Mouse (Mus musculus): ENCODE data around the gene Crygs.
"Not testable (repeated sequence)": the region's sequence is repeated elsewhere in the genome, so short reads cannot be mapped to it uniquely, and the experiment has no call there.

Crygs gene

DNA sequence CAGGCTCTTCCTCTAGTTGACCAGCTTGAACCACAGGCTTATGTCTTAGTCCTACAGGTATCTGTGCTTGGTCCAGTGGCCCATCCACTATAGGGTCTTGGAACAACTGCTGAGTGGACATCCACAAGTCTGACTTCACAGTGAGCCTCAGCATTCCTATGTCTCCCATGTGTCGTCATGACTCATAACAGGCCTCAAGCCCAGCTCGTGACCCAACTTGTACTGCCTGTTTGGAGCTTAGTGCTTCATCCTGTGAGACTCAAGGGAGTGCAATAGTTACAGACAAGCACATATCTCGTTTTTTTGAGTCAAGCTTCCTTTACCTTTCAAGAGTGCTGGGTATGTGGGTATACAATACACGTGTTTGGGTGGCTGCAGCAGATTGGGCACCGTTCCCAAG is 28.7 kb downstream of the Crygs start:
- DNase-seq: no peak

DNA sequence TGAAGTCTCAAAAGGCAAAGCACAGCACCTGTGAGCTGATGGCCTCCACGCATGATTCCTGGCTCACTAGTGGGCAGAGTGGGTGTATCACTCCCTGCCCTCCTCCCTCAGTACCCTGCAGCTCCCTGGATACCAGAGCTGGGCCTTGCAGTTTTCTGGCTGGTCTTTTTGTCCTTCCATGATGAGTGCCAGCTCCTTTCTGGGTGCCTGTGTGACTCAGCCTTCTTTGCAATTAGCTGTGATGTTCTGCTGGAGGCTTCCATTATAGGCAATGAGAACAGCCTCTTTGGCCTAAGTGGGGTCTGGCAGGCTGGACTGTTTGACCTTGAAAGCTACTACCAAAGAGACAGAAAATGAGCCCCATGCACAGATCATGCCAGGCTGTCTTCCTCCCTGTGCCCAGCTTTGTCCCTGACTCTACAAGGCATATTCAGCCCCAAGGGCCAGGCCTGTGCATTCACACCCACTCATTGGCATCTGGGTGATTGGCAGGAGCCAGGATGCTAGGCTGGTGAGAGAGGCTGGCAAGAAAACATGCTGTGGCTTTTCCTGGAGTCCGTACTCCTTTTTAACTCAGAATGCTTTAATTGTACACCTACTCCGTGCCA is 32.0 kb downstream of the Crygs start:
- no peak for DNase-seq

DNA sequence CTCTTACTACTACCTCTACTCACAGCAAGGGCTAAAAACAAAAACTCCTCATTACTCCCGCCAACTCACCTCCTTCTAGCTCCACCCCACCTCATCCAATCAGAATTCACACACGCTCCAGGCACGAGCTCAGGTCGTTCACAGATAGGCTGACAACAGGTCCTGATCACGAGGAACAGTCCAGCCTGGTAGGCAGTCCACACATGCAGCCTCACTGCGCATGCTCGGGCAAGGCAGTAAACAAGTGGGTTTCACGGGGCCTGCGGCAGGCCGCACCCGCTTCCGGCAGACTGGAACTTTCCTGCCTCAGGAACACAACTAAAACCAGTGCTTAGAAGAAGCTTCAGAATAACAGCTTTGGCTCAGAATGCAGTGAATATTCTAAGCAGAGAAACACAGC is 33.1 kb downstream of the Crygs start:
- DNase-seq: not testable (repeated sequence)

DNA sequence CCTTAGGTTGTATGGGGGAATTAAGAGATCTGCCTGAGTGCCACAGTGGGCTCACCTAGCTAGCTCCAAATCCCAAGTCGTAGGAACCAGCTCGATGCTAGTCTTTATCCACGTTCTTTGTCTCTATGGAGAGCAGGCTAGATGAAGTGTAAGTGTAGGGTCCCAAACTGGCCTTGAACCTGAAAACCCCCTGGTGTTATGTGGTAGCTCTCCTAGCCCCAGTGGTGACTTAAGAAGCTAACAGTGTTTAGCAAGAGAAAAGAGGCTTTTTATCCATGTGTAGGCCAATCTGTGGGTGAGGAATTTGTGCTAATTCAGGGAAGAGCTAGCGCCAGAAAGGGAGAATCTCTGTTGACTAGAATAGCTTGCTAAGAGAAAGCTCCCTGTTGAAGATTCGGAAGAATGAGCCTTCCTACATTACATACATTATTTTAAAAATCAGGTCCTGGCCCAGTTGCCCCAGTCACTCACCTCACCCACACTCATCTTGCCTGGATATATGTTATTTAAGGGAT is 35.8 kb downstream of the Crygs start:
- DNase-seq: no peak

DNA sequence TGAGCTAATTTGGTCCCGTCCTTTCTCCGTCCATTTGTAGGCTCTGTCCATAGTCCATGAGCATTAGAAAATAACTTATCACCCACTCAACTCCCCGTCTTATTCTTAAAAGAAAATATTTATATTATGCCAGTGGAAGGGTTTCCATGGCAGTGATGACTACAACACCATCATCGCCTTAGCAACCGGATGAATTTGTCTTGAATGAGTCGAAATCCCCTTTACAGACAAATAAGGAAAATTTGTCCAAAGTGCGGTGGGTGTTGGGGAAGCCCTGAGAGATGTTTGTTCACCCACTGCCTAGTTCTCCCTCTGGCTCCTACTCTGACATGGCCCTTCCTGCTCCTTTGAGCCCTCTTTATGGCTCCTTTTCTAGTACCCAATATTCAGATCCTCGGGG is 42.7 kb downstream of the Crygs start:
- no peak for DNase-seq

DNA sequence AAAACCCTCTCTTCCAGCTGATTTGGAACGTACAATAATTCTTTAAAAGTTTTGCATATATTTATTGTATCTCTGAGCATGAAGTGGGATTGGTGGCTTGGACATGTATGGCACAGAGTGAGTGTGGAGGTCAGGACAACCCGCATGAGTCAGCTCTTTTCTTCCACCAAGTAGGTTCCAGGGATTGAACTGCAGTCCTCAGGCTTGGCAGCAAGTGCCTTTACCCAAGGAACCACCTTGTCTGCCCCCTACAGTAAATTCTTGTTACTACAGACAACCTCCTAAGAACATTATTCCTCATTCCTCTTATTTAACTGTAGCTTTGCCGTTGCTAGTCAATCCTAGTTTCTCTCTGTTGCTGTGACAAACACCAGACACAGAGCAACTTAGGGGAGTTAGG is 44.0 kb downstream of the Crygs start:
- no peak for DNase-seq

DNA sequence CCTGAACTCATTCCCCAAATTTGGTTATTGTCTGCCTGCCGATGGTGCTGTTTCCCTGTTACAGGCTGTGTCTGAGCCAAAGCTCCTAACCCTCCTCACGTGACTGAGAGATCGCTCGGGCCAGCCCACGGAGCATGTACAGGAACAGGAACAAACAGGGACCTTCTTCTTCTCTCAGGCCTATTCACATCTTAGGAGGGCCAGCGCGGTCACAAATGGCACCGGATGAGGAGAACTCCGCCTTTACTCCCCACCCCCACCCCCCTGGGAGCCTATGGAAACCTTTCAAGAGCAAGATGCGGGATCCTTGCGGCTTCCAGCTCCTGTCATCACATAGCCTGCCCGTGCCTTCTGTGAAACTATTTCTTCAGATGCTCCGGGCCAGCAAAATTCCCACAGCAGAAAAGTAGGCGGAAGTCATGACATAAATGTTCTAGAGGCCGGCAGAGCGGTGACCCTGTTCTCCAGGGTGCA is 44.6 kb downstream of the Crygs start:
- no peak for DNase-seq

DNA sequence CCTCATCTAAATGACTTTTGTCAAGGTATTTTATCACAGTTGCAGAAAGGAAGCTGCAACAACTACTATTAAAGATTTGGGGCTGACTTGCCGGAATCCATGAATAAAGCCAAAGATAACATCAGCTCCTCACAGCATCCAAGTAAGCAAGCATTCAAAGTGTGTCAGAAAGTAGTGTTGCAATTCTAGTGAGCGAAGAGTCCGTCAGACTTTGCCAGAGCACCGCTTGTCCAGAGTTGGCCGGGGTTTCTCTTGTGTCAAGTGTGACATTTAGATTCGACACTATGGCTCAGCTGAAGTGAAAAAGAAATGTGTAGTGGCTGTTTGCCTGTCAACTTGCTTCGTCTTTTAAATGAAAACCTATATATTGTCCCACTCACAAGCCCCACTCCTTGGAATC is 45.8 kb downstream of the Crygs start:
- DNase-seq: no peak

Measured in cerebellum, adult 11 months (tissue).